Mouse (Mus musculus) lung, postnatal 4 days (tissue): ENCODE measurements around the gene Gm9268.
"Not testable (repeated sequence)": the region's sequence is repeated elsewhere in the genome, so short reads cannot be mapped to it uniquely, and the experiment has no call there.

Experiments used
- DNase-seq, 2 experiments: peaks; one replicate each; pipeline ENCODE4 v3.0.0; 2021

Gene Gm9268

GRCm38 (mm10) chr7:43018465-43018864 is at the start of gene Gm9268:
TSS of gene Gm9268 (plus strand) at chr7:43018765.
- not testable (repeated sequence) for DNase-seq

DNA sequence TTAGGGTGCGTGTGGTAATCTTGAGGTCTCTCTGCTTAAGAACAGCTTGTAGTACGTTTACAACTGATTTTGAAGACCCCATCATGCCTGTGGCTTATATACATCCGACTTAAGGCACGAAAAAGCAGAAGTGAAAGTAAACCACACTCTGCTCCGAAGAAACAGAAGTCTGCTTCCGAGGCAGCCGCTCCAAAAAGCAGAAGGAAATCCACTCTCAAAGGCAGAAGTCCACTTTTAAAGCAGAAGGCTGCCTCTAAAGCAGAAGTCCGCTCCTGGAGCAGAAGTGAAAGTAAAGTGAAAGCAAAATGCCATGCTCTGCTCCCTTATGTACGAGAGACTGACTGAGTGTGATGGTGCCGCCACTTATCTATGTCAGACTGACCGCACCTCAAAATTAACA is 38.5 kb upstream of the Gm9268 start:
- peak in 1 of 2 experiments; percentile 15 for DNase-seq

DNA sequence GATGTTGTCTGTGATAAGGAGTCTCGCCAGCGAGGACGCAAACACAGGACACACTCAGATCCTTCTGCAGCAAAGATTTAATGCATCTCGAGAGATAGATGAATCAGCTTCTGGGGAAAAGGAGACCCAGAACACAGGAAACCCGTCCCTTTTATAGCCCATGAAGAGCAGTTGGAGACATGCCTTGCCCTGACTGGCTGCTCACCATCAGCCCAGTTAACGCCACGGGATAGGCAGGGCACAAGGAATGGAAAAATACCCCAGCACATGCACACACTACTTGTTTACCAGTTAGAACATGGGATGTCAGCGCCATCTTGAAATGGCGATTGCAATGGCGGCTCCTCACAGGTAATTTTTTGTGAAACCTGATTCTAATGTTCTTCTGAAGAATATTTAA is 37.8 kb upstream of the Gm9268 start:
- DNase-seq, result no peak

- DNase-seq, result no peak
Observed at GRCm38 (mm10) chr7:43077831-43078230, 59.3 kb downstream of the Gm9268 start.
